Mouse (Mus musculus) hindbrain, embryonic 12.5 days (tissue): ENCODE data around the gene Ntf3. TPM values are rescaled to one million over a fixed set of nuclear protein-coding genes. Genes with fewer than 3 reads are reported as not detected.

Experiments used
- ATAC-seq: fragments of 200-750 bp; cut with Nextera tagmentation; 2 replicates; pipeline ENCODE4 v1.8.0; 2017; ENCODE audit warnings: moderate TSS enrichment; ENCODE audit not compliant: low FRiP score
- H3K27ac ChIP-seq: fragments of 300-500 bp; sonication (generic); 2 replicates; pipeline ENCODE4 v1.5.1; 2016; ENCODE audit warnings: mild to moderate bottlenecking
- H3K27me3 ChIP-seq: fragments of 300-500 bp; sonication (generic); 2 replicates; pipeline ENCODE4 v1.6.1; 2016; ENCODE audit warnings: mild to moderate bottlenecking
- H3K36me3 ChIP-seq: fragments of 300-500 bp; sonication (generic); 2 replicates; pipeline ENCODE4 v1.6.1; 2016; ENCODE audit warnings: mild to moderate bottlenecking
- H3K4me1 ChIP-seq: fragments of 300-500 bp; sonication (generic); 2 replicates; pipeline ENCODE4 v1.6.1; 2016
- H3K4me2 ChIP-seq: fragments of 300-500 bp; sonication (generic); replicated peaks from 2 replicates; pipeline ENCODE4 v1.6.1; 2016; ENCODE audit warnings: mild to moderate bottlenecking
- H3K4me3 ChIP-seq: fragments of 300-500 bp; sonication (generic); 2 replicates; pipeline ENCODE4 v1.5.1; 2016; ENCODE audit warnings: mild to moderate bottlenecking
- H3K9ac ChIP-seq: fragments of 300-500 bp; sonication (generic); 2 replicates; pipeline ENCODE4 v1.6.1; 2016; ENCODE audit warnings: mild to moderate bottlenecking, moderate library complexity
- H3K9me3 ChIP-seq: fragments of 300-500 bp; sonication (generic); replicated peaks from 2 replicates; pipeline ENCODE4 v1.6.1; 2016; ENCODE audit warnings: mild to moderate bottlenecking
- WGBS: fragments of 180-500 bp; shearing (Covaris S2); methylation state at CpG from one replicate; pipeline ENCODE4 v1.1.7; 2016; 5-methylcytosine and 5-hydroxymethylcytosine counted together
- polyA plus RNA-seq: library from polyadenylated mRNA; unstranded; fragments of >200 nt; fragmentation: Nextera tagmentation; extraction: Ambion mirVana; gene quantifications from 2 replicates; pipeline ENCODE4 v1.2.1, GENCODE M21; 2016

The Ntf3 gene
- polyA plus RNA-seq, 1 experiment from 2014 or later, result 4.7 TPM

- 58% methylated on average over 10 of the region's 10 CpGs for WGBS
- H3K4me1 ChIP-seq, result peaks cover 14% of the 10 kb centered on the region
- no peak for ATAC-seq
- no peaks in the 10 kb centered on the region for H3K9me3 ChIP-seq
- H3K9ac ChIP-seq, result no peak overlapping the region
- no peaks in the 10 kb centered on the region for H3K27me3 ChIP-seq
- H3K4me3 ChIP-seq, result no peak overlapping the region
- no peaks in the 10 kb centered on the region for H3K36me3 ChIP-seq
- no peak overlapping the region for H3K4me2 ChIP-seq
- peak overlapping the region; percentile 23; the same call in 1 of the 2 replicates for H3K27ac ChIP-seq
Measured at GRCm38 (mm10) chr6:126114934-126115633, 51.6 kb downstream of the Ntf3 start.

GRCm38 (mm10) chr6:126110892-126111835 lies 55.5 kb downstream of the Ntf3 start:
- Histone ChIP-seq H3K4me1 (peaks cover 14% of the 10 kb centered on the region), H3K9me3 (no peaks in the 10 kb centered on the region), H3K4me2 (no peak overlapping the region), H3K4me3 (no peak overlapping the region), H3K9ac (no peak overlapping the region), H3K36me3 (no peaks in the 10 kb centered on the region), H3K27ac (no peak overlapping the region), H3K27me3 (no peaks in the 10 kb centered on the region)
- ATAC-seq, result no peak
- WGBS, result 94% methylated on average over 15 of the region's 15 CpGs

GRCm38 (mm10) chr6:126109184-126109583 lies 57.5 kb downstream of the Ntf3 start:
- H3K9me3 ChIP-seq, result no peaks in the 10 kb centered on the region
- WGBS, result 76% methylated on average over 5 of the region's 5 CpGs
- no peak overlapping the region for H3K4me2 ChIP-seq
- no peaks in the 10 kb centered on the region for H3K4me1 ChIP-seq
- H3K27me3 ChIP-seq, result no peaks in the 10 kb centered on the region
- H3K9ac ChIP-seq, result no peak overlapping the region
- H3K36me3 ChIP-seq, result no peaks in the 10 kb centered on the region
- H3K4me3 ChIP-seq, result no peak overlapping the region
- ATAC-seq, result no peak
- H3K27ac ChIP-seq, result no peak overlapping the region

- 83% methylated on average over 2 of the region's 2 CpGs for WGBS
- no peaks in the 10 kb centered on the region for H3K4me1 ChIP-seq
- H3K36me3 ChIP-seq, result no peaks in the 10 kb centered on the region
- no peak overlapping the region for H3K27ac ChIP-seq
- H3K9me3 ChIP-seq, result no peaks in the 10 kb centered on the region
- H3K4me2 ChIP-seq, result no peak overlapping the region
- no peaks in the 10 kb centered on the region for H3K27me3 ChIP-seq
- ATAC-seq, result no peak
- no peak overlapping the region for H3K4me3 ChIP-seq
- H3K9ac ChIP-seq, result no peak overlapping the region
Measured at GRCm38 (mm10) chr6:126108771-126109170, 57.9 kb downstream of the Ntf3 start.

- Histone ChIP-seq H3K36me3 (no peaks in the 10 kb centered on the region), H3K9me3 (no peaks in the 10 kb centered on the region), H3K4me1 (0 out of 2 replicates have a peak, but pooled peaks cover 2% of the 10 kb centered on the region), H3K27ac (no peak overlapping the region), H3K9ac (no peak overlapping the region), H3K27me3 (no peaks in the 10 kb centered on the region), H3K4me2 (no peak overlapping the region), H3K4me3 (no peak overlapping the region)
- no peak for ATAC-seq
- WGBS, result 80% methylated on average over 2 of the region's 2 CpGs
Measured at GRCm38 (mm10) chr6:126107398-126107797, 59.3 kb downstream of the Ntf3 start.

GRCm38 (mm10) chr6:126106798-126107173 lies 59.9 kb downstream of the Ntf3 start:
- Histone ChIP-seq H3K4me1 (0 out of 2 replicates have a peak, but pooled peaks cover 2% of the 10 kb centered on the region), H3K36me3 (no peaks in the 10 kb centered on the region), H3K27ac (no peak overlapping the region), H3K4me3 (no peak overlapping the region), H3K9me3 (no peaks in the 10 kb centered on the region), H3K9ac (no peak overlapping the region), H3K4me2 (no peak overlapping the region), H3K27me3 (no peaks in the 10 kb centered on the region)
- 74% methylated on average over 2 of the region's 2 CpGs for WGBS
- ATAC-seq, result no peak

- no peaks in the 10 kb centered on the region for H3K9me3 ChIP-seq
Measured at GRCm38 (mm10) chr6:126106051-126106797, 60.5 kb downstream of the Ntf3 start.

GRCm38 (mm10) chr6:126105083-126105740 lies 61.5 kb downstream of the Ntf3 start:
- Histone ChIP-seq H3K27me3 (no peaks in the 10 kb centered on the region), H3K4me1 (0 out of 2 replicates have a peak, but pooled peaks cover 2% of the 10 kb centered on the region), H3K4me3 (no peak overlapping the region), H3K27ac (no peak overlapping the region), H3K9me3 (no peaks in the 10 kb centered on the region), H3K9ac (no peak overlapping the region), H3K36me3 (no peaks in the 10 kb centered on the region), H3K4me2 (no peak overlapping the region)
- no peak for ATAC-seq
- WGBS, result 79% methylated on average over 12 of the region's 12 CpGs

More at GRCm38 (mm10) chr6:126106051-126106797, 60.5 kb downstream of the Ntf3 start:
- no peaks in the 10 kb centered on the region for H3K36me3 ChIP-seq
- H3K27me3 ChIP-seq, result no peaks in the 10 kb centered on the region
- no peak overlapping the region for H3K27ac ChIP-seq
- H3K4me2 ChIP-seq, result no peak overlapping the region
- no peak overlapping the region for H3K9ac ChIP-seq
- no peak for ATAC-seq
- H3K4me3 ChIP-seq, result no peak overlapping the region
- 0 out of 2 replicates have a peak, but pooled peaks cover 2% of the 10 kb centered on the region for H3K4me1 ChIP-seq
- WGBS, result 71% methylated on average over 7 of the region's 7 CpGs

GRCm38 (mm10) chr6:126102571-126102970 lies 64.1 kb downstream of the Ntf3 start:
- no peak for ATAC-seq
- Histone ChIP-seq H3K27ac (no peak overlapping the region), H3K9ac (no peak overlapping the region), H3K36me3 (no peaks in the 10 kb centered on the region), H3K4me1 (0 out of 2 replicates have a peak, but pooled peaks cover 2% of the 10 kb centered on the region), H3K4me2 (no peak overlapping the region), H3K9me3 (no peaks in the 10 kb centered on the region), H3K4me3 (no peak overlapping the region), H3K27me3 (no peaks in the 10 kb centered on the region)
- 66% methylated on average over 6 of the region's 6 CpGs for WGBS

- H3K27ac ChIP-seq, result no peak overlapping the region
- no peaks in the 10 kb centered on the region for H3K36me3 ChIP-seq
- no peaks in the 10 kb centered on the region for H3K9me3 ChIP-seq
- no peak overlapping the region for H3K4me3 ChIP-seq
- H3K9ac ChIP-seq, result no peak overlapping the region
- no peak overlapping the region for H3K4me2 ChIP-seq
- H3K4me1 ChIP-seq, result 0 out of 2 replicates have a peak, but pooled peaks cover 2% of the 10 kb centered on the region
- ATAC-seq, result no peak
- H3K27me3 ChIP-seq, result no peaks in the 10 kb centered on the region
- WGBS, result 94% methylated on average over 11 of the region's 11 CpGs
Measured at GRCm38 (mm10) chr6:126102007-126102406, 64.7 kb downstream of the Ntf3 start.

- H3K9ac ChIP-seq, result no peak overlapping the region
- no peaks in the 10 kb centered on the region for H3K9me3 ChIP-seq
- no peak overlapping the region for H3K27ac ChIP-seq
- no peaks in the 10 kb centered on the region for H3K36me3 ChIP-seq
- H3K4me3 ChIP-seq, result no peak overlapping the region
- 95% methylated on average over 1 of the region's 1 CpGs for WGBS
- no peak overlapping the region for H3K4me2 ChIP-seq
- H3K27me3 ChIP-seq, result no peaks in the 10 kb centered on the region
- H3K4me1 ChIP-seq, result 0 out of 2 replicates have a peak, but pooled peaks cover 2% of the 10 kb centered on the region
- ATAC-seq, result no peak
Measured at GRCm38 (mm10) chr6:126100579-126100978, 66.1 kb downstream of the Ntf3 start.
